Mouse (Mus musculus) adrenal gland, postnatal 14 days (tissue): ENCODE data around the gene Ccdc148. TPM values are rescaled to one million over a fixed set of nuclear protein-coding genes. Genes with fewer than 3 reads are reported as not detected.
A peak's percentile ranks its signal among the peaks of the same experiment; 100 is the strongest.

ENCODE experiments used
- DNase-seq: peaks from one replicate; pipeline ENCODE4 v3.0.0; 2021; ENCODE audit warnings: mixed read lengths
- total RNA-seq: library from RNA; stranded (reverse); gene quantifications from 2 replicates; pipeline ENCODE4 v1.2.3, GENCODE M21; 2021

Gene Ccdc148
- total RNA-seq, 1 experiment from 2014 or later, result 1.1 TPM

DNA sequence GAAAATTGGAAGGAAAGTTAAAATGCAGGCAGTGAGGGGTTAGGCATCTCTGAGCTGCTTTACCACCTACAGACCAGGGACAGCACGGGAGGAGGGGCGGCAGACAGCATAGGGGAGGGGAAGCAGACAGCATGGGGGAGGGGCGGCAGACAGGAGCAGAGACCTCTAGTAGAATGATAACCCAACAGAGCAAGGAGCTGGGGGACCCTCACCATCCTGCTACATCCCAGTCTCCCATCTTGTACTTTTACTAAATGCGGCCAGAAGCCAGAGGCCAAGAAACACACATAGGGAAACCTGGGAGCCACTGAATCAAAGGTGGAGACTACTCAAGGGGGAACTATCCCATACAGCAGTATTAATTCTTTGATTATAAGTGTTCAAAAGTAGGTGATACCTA, 242.1 kb downstream of the Ccdc148 start:
- no peak for DNase-seq

- no peak for DNase-seq
Measured at GRCm38 (mm10) chr2:58912339-58912738, 248.1 kb downstream of the Ccdc148 start.

DNA sequence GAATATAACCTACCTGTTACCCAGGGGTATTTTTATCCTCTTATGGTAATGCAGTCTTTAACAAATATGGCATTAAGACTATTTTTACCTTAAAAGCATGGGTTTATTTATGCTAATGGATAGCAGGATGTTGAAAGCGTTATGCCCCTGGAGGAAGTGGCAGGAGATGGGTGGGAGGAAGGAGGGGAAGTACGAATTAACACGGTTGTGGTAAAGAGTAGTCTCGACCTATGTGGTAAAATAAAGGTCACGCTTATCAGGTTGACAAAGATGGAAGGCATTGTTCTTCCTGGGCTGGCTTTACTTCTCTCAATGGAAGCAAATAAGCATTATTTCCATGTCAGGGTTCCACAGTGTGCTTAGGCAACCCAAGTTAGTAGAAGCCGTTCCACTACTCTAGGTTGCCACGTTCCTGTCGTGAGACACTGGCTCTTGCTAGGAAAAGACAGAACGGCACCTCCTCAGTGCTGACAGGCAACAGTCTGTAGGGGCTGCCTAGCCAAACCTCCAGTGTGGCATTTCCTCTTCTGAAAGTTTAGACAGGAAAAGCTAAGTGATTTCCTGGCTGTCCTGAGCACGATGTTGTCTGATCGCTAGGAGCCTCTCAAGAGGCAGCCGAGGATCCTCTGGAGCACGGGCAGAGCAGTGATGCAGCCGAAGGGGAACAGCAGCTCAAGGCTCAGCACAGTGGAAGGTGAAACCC, 253.5 kb downstream of the Ccdc148 start:
- peak; percentile 5 for DNase-seq

- no peak for DNase-seq
Measured at GRCm38 (mm10) chr2:58905057-58905456, 255.4 kb downstream of the Ccdc148 start.

DNA sequence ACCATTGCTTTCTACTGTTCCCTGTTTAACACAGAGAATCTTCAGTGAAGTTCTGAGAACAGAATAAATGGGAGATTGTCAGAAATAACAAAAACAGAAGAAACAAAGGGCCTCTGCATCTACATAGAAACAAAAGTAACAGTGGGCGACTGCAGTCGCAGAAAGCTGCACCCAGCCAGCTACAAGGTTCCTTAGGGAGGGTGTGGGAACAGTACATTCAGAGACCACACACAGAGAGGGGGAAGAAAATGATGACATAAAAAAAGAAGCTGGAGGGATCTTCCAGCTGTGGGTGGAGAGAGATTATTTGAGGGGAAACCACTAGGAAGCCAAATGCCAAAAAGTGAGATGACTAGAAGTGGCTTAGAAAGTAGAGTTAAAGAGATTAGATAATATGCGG, 280.6 kb downstream of the Ccdc148 start:
- no peak for DNase-seq

- no peak for DNase-seq
Measured at GRCm38 (mm10) chr2:58859134-58859533, 301.3 kb downstream of the Ccdc148 start, which contains the start of gene Gm11099. Gene Gm11099 (plus strand): TSS chr2:58859434.

DNA sequence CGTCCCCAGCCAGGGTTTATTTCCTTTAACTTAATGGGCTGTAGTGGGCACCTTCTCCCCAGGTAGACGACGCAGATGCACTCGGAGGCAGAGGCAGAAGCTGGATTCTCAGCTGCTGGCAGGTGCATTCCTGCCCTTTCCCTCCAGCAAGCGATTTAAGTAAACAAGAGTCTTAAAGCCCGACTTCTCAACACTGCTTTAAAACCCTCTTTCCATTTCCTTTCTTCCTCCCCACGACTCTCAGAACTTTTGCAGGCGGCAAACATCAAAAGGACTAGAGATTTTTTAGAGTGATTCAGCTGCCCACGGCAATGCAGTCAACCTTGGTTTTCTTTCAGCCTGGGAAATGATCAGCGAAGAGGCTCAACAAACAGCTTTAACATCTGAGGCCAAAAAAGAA, 316.0 kb downstream of the Ccdc148 start:
- peak; percentile 52 for DNase-seq

- DNase-seq, result no peak
Measured at GRCm38 (mm10) chr2:58842443-58842842, 318.0 kb downstream of the Ccdc148 start.

DNA sequence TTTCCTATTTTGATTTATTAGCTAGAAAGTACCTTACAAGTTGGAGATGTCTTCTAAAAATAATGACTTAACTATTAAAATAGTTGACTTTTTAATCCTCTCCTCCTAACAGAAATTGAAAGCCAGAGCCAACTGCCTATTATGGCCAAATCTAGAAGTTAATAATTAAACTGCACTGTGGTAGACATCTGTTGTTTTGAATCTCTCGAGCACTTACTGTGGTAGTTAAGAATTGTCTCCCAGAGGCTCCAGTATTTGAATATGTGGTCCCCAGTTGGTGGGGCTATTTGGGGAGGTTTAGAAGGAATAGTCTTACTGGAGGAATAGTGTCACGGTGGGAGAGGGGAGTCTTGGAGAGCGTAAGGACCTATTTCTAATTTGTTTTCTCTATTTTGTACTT, 319.5 kb downstream of the Ccdc148 start:
- DNase-seq, result no peak

GRCm38 (mm10) chr2:58832253-58832980, 328.1 kb downstream of the Ccdc148 start:
- no peak for DNase-seq

DNA sequence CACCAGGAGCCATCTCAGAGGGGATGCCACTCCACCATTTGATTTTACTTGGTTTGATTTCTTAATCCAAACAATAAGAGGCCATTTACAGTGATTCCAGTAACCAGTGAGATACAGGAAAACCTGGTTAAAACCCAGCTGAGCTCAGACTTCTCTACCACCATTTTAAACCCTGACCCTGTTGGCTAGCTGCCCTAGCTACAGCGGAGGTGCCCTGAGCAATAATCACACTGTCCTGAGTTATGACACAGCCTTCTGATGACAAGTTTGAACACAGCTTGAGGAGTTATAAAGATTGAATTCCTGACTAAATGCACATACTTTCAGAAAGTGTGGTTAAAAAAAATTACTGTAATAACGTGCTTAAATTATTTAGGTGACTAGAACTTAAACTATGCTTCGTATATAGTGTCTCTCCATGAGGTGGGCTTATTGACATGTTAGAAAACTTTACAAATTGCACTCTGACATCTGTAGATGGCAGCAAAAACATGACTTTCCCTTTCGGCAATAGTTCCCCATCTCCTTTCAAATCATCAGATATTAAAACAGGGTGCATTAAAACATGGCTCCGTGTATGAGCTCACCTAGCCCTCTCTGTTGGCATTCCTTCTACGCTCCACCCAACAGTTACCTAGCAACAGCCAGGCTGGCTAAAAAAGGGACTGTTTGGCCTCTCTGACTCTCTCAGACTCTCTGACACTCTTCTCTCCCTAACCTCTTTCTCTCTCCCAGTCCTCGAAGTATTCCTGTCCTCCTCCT, 330.3 kb downstream of the Ccdc148 start:
- DNase-seq, result peak; percentile 36

DNA sequence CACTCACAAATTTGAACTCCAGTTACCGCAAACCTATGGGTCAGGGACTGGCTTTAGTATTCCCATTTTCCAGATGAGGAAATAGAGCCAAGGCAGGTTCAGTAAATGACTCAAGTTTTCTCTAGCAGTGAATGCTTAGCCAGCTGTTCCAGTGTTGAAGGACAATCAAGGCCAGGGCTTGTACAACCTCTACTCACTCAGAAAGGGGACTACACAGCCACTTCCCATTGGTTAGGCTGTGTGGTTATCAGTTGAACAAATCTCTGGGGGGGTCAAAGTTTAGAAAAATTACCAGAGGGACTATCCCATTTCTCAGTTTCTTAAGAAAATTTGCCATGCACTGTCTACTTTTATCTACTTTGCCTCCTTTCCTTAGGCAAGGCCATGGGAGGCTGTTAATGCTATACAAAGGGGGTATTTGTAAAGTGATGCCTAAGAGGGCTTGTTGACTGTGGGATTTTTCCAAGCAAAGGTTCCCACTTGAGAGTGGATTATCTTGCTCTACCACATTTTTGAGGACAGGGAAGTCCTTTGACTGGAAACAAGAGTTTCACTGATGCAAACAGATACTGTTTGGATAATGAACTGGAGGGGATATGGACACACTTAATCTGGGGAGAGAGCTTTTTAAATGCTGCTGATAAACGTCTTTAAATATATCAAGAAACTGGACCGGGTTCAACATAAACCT, 331.4 kb downstream of the Ccdc148 start:
- no peak for DNase-seq

DNA sequence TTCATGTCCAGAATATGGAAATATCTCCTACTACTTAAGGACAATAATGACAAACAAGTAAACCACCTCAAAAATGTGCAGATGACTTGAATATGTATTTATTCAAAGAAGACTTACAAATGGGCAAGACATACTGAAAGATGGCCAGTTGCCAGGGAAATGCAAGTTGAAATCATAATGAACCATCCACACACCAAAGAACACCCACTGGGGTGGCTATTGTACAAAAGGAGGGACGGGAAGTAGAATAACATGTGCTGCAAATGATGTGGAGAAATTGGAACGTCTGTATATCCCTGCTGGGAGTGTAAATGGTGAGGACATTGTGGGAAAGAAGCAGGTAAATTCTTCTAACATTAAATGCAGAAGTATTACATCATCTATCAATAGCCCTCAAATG, 347.5 kb downstream of the Ccdc148 start:
- no peak for DNase-seq

DNA sequence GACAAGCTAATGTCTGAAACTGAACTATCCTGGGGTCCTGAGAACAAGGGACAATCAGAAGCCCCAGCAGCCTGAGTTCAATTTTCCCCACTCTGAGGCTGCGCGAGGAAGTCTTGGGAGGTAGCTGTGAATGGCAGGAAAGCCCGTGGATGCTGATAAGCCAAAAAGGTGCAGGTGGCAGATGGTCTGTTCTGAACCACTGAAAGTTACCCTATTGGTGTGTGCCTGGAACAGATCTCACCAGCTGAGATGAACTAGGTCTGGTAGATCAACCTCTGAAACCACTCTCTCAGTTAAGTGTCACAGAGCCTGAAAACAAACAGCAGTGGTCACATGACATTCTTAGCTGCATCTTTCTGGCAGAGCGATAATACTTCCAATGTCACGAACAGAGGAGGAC, 360.9 kb downstream of the Ccdc148 start:
- DNase-seq, result no peak

DNA sequence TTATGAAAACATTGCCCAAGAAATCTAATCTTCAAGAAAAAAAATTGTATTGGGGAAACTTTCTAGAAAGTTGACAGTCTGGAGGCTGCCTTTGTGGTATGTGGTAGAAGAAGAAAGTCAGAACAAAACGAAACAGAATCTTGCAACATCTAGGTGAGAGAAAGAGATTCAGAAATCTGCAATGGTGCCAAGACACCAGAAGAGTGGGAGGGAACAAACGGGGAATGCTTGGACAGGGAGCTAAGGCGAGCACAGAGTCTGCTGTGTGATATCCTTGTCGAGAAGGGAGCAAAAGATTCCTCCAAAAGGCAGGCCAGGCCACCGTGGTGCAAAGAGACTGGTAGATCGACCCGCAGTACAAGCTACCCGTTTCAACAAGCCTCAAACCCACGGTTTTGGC, 361.4 kb downstream of the Ccdc148 start:
- no peak for DNase-seq

DNA sequence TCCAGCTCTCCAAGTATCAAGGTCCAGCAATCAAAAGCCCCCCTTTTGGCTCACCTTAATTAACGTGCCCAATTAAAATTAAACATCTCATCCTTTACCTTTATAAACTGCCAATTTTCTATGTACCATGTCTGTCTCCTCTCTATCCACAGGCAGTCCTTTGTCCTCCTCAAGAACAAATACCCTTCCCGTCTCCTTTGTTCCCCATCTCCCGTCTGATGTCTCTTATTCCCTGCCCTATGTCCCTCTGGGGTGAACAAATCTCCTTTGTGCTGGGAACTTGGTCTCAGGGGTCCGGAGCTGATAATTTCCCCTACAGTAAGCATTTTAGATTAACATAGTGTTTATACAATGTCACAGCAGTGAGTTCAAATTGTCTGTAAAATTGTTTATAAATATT, 363.0 kb downstream of the Ccdc148 start:
- no peak for DNase-seq

DNA sequence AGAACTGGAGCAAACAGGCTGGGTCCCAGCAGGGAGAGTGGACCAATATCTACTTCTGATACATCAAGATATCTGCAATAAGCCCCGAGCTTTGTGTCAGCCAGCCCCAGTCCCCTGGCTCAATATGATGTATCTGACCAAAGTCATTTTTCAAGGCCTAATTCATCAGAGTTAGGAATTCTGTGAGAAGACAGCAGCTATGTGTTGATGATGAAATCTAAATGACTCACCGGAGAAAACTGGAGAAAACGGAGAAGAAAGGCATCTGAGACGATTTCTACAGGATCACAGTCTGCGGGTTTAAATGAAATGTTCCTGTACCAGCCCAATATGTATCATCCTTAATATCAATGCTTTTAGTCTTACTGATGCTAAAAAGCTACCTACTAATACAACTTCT, 365.1 kb downstream of the Ccdc148 start:
- DNase-seq, result no peak

- no peak for DNase-seq
Measured at GRCm38 (mm10) chr2:58794489-58794888, 366.0 kb downstream of the Ccdc148 start.

DNA sequence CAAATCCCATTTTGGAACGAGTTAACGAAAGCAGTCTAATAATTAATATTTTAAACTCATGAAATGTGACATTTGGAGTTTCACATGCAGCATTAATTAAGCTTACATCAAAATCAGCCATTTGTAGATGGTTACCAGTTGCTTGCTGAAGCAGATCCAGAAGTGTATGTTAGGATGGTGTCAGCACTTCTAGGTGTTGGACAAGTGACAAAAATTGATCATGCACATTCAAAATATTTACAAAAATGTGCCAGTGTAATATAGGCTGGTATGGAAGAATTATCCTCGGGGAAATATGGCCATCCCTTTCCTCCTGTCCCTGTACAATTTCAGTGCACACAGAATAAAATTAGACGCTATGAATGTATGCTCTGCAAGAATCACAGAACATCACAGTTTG, 370.1 kb downstream of the Ccdc148 start:
- no peak for DNase-seq

DNA sequence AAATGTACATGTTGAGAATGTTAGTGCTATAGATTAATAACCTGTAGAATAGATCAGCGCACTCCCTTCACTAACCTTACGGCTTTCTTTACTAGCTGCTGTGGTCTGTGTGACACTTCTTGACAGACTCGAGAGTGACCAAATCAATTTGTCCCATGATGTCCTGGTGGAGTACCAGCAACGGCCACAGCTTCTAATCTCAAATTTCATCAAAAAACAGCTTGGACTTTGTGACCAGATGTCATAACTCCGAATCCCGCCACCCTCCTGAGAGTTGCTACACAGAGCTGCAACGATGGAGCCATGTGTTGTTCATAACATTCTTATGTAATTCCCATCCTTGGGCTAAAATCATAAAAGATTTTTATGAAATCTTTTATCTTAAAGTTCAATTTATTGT, 370.5 kb downstream of the Ccdc148 start:
- no peak for DNase-seq

GRCm38 (mm10) chr2:58787360-58787759, 373.1 kb downstream of the Ccdc148 start:
- DNase-seq, result peak; percentile 32

DNA sequence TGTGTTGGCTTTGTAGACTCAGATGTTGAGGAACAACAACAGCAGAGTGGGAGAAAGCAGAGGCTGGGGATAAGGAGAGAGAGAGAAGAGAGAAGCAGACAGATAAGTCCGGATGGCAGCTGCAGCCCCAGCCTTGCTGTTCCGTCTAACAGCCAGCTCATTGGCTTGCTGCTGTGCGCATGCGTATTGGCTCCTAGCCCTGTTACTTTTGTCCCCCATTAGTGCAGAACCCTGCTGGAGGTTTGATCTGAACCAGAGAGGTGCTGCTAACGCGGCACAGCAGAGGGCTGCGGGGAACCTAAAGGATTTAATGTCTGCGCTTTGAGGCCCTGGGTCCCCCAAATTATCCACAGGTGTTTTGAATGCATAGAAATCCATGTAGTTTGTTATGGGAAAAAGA, 373.8 kb downstream of the Ccdc148 start:
- peak; percentile 17 for DNase-seq

DNA sequence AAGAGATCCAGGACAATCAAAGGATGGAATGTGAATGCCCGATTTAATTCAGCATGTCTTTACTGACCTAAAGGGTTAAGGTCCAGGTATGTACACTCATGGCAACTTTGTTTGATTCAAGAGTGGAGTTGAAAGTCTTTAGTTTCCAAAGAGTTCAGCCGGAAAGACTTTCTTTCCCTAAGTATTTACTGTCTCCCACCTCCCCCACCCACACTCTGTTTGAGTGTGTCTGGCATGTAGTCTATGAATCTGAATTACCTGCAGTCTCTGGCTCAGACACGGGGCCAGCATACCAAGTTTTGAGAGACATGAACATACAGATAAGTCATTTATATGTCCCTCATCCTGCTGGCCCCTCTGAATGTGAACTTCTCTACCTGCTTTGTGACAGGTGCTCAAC, 374.3 kb downstream of the Ccdc148 start:
- no peak for DNase-seq
